Mouse (Mus musculus) cerebellum, adult 9-10 months (tissue): Measurements from ENCODE around the gene Scpep1.

Experiments
- DNase-seq: peaks from one replicate; pipeline ENCODE4 v3.0.0; 2022

Gene Scpep1

DNA sequence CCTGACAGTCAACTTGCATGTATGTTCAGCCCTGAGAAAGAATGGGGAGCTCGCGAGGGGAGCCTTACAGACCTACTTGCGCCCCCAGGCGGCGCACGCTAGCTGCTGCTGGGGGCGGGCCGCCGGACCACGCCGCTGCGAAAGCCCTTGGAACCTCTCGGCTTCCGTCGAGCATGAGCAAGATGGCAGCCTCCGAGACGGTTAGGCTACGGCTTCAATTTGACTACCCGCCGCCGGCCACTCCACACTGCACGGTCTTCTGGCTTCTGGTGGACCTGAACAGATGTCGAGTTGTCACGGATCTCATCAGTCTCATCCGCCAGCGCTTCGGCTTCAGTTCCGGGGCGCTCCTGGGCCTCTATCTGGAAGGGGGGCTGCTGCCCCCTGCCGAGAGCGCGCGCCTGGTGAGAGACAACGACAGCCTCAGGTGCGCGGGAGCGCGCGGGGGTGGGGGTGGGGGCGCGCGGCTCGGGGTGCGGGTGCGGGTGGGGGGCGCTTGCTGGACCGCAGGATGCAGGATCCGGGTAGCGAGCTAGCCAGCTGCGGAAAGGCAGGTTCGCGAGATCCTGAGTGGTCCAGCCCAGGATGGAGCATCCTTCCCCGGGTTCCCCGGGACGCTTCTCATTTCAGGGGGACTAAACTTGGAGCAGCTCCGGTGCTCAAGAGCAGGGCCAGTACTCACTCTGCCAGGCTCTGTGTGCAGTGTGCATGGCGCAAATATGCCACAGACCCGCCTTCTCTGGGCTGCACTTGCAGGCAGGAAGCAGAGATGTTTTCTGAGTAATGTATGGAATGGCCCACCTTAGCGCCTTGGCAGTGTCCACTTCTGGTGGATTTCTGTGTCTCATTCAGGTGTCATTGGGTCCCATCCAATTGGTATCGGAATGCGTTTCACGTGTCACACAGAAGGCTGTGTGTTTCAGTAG is 18.8 kb upstream of the Scpep1 start:
- DNase-seq, result peak; percentile 94

DNA sequence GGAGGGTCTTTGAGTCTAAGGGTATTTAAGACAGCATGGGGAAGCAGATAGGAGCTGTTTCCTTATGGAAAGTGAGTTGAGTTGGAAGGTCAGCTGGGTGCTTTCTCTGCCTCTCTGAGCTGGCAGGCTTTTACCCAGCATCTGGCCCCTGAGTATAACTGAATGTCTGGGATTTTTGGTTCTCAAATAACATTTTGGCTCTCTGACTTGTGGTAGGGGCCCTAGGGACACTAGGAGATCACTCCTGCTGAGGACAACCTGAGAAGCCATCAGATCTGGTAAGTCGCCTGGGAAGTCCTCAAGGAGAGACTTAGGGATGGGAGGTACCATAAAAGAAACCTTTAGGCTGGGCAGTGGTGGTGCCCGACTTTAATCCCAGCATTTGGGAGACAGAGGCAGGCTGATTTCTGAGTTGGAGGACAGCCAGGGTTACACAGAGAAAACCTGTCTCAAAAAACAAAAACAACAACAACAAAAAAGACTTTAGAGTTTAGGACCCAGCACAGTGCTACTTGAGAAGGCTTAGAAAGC is 15.0 kb upstream of the Scpep1 start, which contains the start of gene Coil:
TSS of gene Coil (plus strand) at position 51 of the 531 bp plus-strand sequence.
- no peak for DNase-seq

DNA sequence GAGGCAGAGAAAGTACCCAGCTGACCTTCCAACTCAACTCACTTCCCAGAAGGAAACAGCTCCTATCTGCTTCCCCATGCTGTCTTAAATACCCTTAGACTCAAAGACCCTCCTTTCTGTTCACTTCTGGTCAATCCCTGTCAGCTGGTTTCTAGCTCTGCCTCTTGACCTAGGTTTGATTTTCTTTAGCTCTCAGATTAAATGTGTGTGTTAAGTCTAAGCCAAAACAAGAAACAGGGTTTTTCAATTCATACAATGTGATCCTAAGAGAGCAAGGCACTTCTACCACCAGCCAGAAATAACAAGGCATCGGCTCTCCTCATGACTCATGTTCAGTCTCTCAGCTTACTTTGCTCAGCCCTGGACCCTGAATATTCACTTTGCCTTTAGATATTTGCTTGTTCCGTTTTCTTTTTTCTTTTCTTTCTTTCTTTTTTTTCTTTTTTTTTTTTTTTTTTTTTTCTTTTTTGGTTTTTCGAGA is 11.7 kb upstream of the Scpep1 start, which contains the start of gene Elobl:
TSS of gene Elobl (minus strand) at position 51 of the 481 bp plus-strand sequence.
- DNase-seq, result no peak

DNA sequence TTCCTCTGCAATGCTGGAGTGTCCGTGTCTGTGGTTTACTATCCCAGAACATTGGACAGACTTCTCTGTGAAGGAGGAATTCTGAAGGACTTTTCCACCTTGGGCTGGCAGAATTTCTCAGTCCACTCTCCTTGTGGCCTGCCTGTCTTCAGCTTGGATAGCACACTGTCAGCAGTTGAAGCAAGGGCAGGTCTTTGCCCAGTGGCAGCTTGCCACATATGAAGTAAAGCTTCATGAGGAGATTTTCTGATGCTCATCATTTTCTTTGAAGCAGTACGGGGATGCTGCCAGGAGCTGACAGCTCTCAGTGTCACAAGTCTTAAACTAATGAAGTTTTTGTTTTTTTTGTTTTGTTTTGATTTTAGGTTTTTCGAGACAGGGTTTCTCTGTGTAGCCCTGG is 3.6 kb upstream of the Scpep1 start:
- no peak for DNase-seq

- no peak for DNase-seq
Measured at GRCm38 (mm10) chr11:88954803-88955202, 462 bp downstream of the Scpep1 start.

DNA sequence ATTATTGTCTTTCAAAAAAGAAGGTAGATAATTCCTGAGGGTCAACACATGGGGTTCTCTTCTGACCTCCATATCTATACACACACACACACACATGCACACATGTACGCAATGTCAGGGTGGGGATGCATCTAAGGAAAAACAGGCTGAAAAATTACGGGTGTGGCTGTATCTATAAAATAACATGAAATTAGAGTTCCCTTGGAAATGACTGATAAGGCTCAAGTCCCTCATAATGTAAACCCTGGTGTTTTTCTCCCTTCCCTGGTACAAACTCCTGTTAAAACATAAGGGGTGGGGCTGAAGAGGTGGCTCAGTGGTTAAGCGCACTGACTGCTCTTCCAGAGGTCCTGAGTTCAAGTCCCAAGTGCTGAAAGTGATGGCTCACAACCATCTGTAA is 1.7 kb downstream of the Scpep1 start:
- DNase-seq, result no peak

DNA sequence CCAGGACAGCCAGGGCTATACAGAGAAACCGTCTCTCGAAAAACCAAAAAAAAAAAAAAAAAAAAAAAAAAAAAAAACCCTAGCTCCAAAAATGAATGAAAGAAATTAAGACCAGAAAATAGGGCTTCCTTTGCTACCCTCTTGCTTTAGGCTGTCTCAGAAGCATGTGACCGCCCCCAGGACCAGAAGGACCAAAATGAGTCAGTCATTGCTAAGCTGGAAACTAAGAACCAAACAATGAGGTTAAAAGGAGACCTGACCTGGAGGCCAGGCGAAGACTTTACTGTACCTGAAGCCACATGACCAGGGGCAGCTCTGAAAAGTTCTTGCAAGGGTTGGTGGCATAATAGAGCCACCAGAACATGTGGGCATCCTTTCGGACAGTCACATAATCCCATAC is 3.1 kb downstream of the Scpep1 start:
- no peak for DNase-seq

DNA sequence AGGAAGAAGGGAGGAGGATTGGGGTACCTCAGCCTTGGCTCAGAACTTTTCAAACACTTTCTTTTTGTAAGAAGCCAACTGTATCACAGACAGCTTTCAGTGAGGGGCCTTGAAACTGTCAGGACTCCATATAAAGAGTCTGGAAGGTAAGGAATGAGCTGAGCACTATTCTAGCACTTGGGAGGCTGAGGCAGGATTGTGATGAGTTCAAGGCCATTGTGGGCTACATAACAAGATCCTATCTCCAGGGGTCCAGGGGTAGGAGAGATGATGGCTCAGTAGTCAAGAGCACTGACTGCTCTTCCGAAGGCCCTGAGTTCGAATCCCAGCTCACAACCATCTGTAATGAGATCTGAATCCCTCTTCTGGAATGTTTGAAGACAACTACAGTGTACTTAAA is 3.7 kb downstream of the Scpep1 start:
- no peak for DNase-seq

DNA sequence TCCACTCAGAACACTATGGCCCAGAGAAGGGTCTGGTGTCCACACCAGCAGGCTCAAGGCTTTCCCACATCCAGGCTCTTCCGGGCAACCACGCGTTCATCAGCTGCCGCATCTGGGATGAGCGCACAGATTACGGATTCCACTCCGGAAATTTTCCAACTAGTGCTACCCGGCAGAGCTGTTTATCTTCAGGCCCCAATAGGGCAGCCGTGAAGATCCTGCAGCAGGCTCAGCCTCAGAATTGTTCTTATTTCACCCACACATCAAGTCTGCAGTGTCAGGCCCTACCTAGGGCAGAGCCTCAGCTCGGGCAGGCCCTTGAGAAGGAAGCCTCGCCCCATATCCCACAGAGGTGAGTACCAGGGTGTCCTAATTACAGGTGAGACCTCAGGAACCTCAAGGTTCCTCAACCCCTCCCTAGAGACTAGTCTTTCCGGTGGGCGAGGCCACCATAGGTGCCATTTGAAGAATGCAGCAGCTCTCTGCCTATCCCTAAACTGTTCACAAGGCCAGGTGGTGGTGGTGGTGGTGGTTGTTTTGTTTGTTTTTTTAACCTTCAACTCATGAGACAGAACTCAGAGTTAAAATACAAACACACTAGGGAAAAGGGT is 4.5 kb downstream of the Scpep1 start:
- no peak for DNase-seq

DNA sequence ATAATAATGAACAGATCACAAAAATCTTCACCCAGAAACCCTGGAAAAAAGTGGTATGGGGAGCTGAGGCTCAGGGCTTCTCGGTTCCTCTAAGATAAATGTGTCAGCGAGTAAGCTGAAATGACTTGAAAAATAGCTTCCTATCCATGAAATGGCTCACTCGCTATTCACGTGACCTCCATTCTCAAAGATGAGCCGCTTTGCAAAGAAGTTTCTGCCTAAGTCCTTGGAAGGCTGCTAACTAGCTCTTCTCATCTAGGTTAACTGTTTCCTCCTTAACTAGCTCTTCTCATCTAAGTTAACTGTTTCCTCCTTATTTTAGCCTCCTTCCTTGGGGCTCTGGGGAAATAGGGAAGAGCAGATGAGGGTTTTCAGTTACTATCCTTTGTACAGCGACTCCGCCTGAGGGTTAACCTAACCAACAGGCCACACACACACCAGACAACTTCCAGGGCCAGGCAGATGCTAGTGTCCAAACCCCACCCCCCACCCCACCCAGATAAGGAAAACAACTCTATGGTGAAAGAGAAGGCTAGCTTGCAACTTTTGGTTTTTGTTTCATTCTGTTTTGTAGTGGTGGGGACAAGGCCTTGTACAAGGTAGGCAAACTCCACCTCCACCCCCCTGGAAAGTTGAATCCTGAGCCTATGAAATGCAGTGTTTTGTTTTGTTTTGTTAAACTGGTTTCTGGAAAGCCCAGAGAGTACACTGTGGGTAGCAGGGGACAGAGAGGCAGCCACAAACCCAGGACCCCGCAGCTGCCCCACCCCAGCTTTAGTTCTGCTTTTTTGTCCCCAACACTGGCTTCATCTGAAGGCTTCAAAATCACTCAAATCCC is 5.2 kb downstream of the Scpep1 start:
- DNase-seq, result no peak

DNA sequence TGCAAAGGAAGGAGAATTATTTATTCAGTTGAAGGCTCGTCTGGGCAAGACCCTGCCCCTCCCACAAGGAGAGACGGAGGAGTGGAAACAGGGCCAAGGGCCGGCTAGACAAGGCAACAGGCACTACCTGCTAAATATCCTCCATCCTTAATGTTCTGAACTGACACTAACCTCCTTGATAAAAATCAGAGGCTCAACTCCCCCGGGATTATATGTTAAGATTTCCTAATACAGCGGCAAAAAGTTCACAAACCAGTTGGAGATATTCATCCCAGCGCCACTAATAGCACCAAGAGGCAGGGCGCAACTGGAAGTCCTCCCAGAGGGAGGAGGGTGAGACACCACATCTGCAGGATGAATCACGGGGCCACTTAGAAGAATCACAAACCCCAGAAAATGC is 6.4 kb downstream of the Scpep1 start:
- DNase-seq, result no peak

DNA sequence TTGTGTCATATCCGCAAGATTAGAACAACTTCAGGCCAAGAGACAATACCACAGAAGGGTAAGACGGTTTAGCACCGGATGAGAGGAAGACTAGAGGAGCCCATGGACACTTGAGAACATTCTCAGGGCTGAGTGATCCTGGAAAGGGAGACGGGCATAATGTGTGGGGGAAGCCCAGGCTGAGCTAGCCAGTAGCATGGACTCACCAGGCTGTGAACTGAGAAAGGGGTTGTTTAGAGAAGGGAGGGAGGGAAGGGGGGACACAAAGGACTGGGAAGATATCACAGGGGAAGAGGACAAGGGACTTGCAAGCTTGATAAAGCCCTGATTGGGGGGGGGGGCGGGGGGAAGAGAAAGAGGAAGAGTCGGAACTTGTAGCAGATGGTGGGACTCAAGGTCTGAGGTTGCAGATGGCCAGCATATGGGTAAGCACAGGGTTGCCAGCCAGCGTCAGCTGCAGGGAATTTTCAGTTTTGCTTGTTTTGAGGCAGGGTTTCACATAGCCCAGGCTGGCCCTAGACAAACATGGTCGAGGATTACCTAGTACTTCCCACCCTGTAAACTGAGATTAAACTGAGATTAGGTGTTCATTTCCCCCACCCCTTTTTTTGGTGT is 9.2 kb downstream of the Scpep1 start:
- DNase-seq, result peak; percentile 77

DNA sequence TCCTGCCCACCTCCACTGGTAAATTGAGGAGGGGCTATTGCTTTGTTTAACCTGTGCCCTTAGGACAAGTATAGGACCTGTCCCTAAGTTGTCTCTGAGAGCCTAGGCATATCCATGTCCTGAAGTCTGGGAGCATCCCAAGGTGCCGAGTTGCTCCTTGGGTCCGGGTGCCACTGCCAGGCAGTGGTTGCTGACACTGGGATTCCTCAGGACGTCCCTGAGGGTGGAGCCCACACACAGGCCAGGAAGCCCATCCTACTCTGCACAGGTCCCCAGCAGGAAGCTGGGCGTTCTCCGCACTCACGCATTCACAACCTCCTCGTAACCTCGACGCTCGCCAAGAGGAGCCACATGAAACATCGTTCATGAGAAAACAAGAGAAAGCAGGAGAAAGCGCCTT is 13.8 kb downstream of the Scpep1 start:
- DNase-seq, result no peak

DNA sequence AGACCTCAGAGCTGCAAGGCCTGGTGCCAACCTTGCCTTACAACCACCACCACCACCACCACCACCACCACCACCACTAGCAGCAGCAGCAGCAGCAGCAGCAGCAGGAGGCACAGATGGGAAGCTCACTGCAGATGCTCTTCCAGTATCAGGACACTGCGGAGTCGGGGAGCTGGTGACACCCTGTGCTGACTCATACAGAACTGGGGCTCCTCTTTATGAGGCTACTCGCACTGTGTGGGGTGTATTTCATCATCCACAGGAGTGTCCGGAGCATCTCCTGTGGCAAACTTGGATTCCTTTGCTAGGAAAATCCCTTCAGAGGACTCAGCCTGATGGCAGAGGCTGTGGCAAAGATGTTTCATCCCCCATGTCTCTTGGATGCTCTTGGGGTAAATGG is 15.6 kb downstream of the Scpep1 start:
- DNase-seq, result no peak

DNA sequence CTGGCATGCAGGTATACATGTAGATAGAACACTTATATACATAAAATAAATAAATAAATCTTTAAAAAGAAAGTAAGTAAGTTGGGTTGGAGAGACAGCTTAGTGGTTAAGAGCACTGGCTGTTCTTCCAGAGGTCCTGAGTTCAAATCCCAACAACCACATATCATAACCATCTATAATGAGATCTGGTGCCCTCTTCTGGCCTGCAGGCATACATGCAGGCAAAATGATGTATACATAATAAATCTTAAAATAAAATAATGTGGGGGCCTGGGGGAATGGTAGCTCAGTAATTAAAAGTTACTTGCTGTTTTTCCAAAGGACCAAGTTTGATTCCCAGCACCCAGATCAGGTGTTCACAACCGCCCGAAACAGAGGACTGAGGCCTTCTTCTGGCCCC is 16.5 kb downstream of the Scpep1 start:
- no peak for DNase-seq

- no peak for DNase-seq
Measured at GRCm38 (mm10) chr11:88937886-88938285, 17.4 kb downstream of the Scpep1 start.

DNA sequence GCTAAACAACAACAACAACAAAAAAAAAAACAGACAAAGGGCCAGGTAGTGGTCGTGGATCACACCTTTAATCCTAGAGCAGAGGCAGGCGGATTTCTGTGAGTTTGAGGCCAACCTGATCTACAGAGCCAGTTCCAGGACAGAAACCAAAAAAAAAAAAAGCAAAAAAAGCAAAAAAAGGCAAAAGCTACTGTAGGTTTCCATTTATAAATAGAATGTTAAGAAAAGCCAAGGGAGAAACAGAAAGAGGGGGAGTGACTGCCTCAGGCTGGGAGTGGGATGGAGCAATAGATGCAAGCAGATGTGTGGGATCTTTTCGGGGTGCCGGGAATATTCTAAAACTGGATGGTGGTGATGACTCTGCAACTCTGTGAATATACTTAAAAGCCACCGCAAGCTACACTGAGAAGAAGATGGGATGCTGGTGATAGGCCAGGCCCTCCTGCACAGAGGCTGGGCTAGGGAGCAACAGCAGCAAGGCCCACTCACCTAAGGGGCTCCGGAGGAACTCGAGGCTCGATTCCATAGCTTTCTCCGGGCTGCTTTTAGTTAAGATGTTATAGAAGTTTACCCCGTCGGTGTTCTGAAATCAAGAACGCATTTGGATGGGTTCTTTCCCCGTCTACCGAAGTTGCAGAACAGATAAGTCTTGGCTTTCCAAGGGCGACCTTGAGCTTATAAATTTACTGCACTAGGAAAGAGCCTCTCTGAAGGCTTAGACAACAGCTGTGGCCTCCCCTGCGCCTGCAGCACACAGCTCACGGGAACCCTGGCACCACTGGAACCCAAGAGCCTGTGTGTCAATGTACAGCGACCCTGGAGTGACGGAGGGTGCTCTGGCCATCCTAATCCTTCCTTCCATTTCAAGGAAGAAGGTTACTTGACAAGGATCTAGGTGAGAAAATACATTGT is 20.9 kb downstream of the Scpep1 start:
- no peak for DNase-seq

DNA sequence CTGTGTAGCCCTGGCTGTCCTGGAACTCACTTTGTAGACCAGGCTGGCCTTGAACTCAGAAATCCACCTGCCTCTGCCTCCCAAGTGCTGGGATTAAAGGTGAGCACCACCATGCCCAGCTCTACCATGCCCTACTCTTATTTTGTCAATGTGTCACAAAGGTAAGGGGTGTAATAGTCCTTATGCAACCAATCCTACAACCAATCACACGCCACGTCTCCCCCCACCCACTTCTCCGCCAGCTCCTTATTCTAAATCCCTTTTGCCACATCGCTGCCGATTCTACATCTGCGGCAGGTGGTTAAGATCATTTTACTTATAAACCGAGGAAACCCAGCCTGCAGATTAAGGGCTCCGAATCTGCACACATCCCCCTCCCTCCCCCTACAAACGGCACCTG is 22.2 kb downstream of the Scpep1 start:
- DNase-seq, result no peak

- DNase-seq, result no peak
Measured at GRCm38 (mm10) chr11:88931692-88932530, 23.4 kb downstream of the Scpep1 start.

- DNase-seq, result no peak
Measured at GRCm38 (mm10) chr11:88926566-88926965, 28.7 kb downstream of the Scpep1 start.
